Mouse (Mus musculus) lung, embryonic 14.5 days (tissue): ENCODE measurements around the gene Ttf2. TPM values are rescaled to one million over a fixed set of nuclear protein-coding genes. Genes with fewer than 3 reads are reported as not detected.

Experiments used
- ATAC-seq: fragments of 200-750 bp; cut with Nextera tagmentation; 2 replicates; pipeline ENCODE4 v1.8.0; 2017; ENCODE audit warnings: mild to moderate bottlenecking, moderate TSS enrichment, moderate library complexity; ENCODE audit not compliant: insufficient read depth
- DNase-seq: peaks from one replicate; pipeline ENCODE4 v3.0.0-alpha.2; 2015
- H3K27ac ChIP-seq: fragments of 300-500 bp; sonication (generic); 2 replicates; pipeline ENCODE4 v1.5.1; 2014; ENCODE audit warnings: low read depth, mild to moderate bottlenecking, moderate library complexity
- H3K27me3 ChIP-seq: fragments of 300-500 bp; sonication (generic); 2 replicates; pipeline ENCODE4 v1.6.1; 2014; ENCODE audit warnings: low read length, control low read depth; ENCODE audit not compliant: insufficient read depth
- H3K36me3 ChIP-seq: fragments of 300-500 bp; sonication (generic); 2 replicates; pipeline ENCODE4 v1.6.1; 2014; ENCODE audit warnings: control low read depth; ENCODE audit not compliant: insufficient read depth
- H3K4me1 ChIP-seq: fragments of 300-500 bp; sonication (generic); 2 replicates; pipeline ENCODE4 v1.6.1; 2014; ENCODE audit warnings: antibody characterized with exemption, control low read depth; ENCODE audit not compliant: insufficient read depth
- H3K4me2 ChIP-seq: fragments of 300-500 bp; sonication (generic); 2 replicates; pipeline ENCODE4 v1.6.1; 2014; ENCODE audit warnings: mild to moderate bottlenecking
- H3K4me3 ChIP-seq: fragments of 300-500 bp; sonication (generic); 2 replicates; pipeline ENCODE4 v1.5.1; 2014; ENCODE audit warnings: low read depth, low read length
- H3K9ac ChIP-seq: fragments of 300-500 bp; sonication (generic); 2 replicates; pipeline ENCODE4 v1.6.1; 2014
- H3K9me3 ChIP-seq: fragments of 300-500 bp; sonication (generic); 2 replicates; pipeline ENCODE4 v1.6.1; 2016; ENCODE audit warnings: low read depth, low read length, control low read depth
- CTCF ChIP-seq: IDR thresholded peaks from 2 replicates; pipeline ENCODE4 v1.5.1; 2016; ENCODE audit warnings: antibody characterized with exemption, low read depth
- WGBS: fragments of 180-500 bp; shearing (Covaris S2); extraction: QIAGEN DNeasy Blood & Tissue Kit; methylation state at CpG from one replicate; pipeline ENCODE4 v1.1.7; 2014; 5-methylcytosine and 5-hydroxymethylcytosine counted together
- polyA plus RNA-seq: library from polyadenylated mRNA; unstranded; fragments of >200 nt; fragmentation: Nextera tagmentation; extraction: Ambion mirVana; gene quantifications from 2 replicates; pipeline ENCODE4 v1.2.1, GENCODE M21; 2014

The Ttf2 gene
- polyA plus RNA-seq, 1 experiment from 2014 or later = 27.7 TPM

- Histone ChIP-seq H3K4me2 (0 out of 2 replicates have a peak overlapping the region, but pooled peaks have one; percentile 2), H3K9ac (no peak overlapping the region), H3K27ac (no peak overlapping the region), H3K4me1 (peaks cover 17% of the 10 kb centered on the region), H3K9me3 (no peaks in the 10 kb centered on the region), H3K4me3 (no peak overlapping the region), H3K27me3 (no peaks in the 10 kb centered on the region), H3K36me3 (peaks cover 13% of the 10 kb centered on the region)
- no peak for TF ChIP-seq CTCF
- ATAC-seq (no peak), DNase-seq (peak; percentile 70)
- 56% methylated on average over 16 of the region's 16 CpGs for WGBS
These were observed 44.3 kb downstream of the Ttf2 start for GRCm38 (mm10) chr3:100925176-100925575.

- Histone ChIP-seq H3K4me1 (peaks cover 17% of the 10 kb centered on the region), H3K4me3 (no peak overlapping the region), H3K9me3 (no peaks in the 10 kb centered on the region), H3K9ac (0 out of 2 replicates have a peak overlapping the region, but pooled peaks have one; percentile 6), H3K27me3 (no peaks in the 10 kb centered on the region), H3K36me3 (peaks cover 13% of the 10 kb centered on the region), H3K4me2 (no peak overlapping the region), H3K27ac (no peak overlapping the region)
- TF ChIP-seq CTCF = no peak
- ATAC-seq = no peak
- 69% methylated on average over 6 of the region's 6 CpGs for WGBS
- DNase-seq = no peak
These were observed 45.3 kb downstream of the Ttf2 start for GRCm38 (mm10) chr3:100924065-100924732.

GRCm38 (mm10) chr3:100922506-100923375 lies 46.7 kb downstream of the Ttf2 start:
- no peaks in the 10 kb centered on the region for H3K9me3 ChIP-seq
- H3K4me1 ChIP-seq = peaks cover 17% of the 10 kb centered on the region
- H3K9ac ChIP-seq = peak overlapping the region; percentile 68
- no peaks in the 10 kb centered on the region for H3K27me3 ChIP-seq
- H3K27ac ChIP-seq = peak overlapping the region; percentile 85
- H3K4me2 ChIP-seq = peak overlapping the region; percentile 81
- TF ChIP-seq CTCF = no peak
- WGBS = 29% methylated on average over 28 of the region's 28 CpGs
- H3K4me3 ChIP-seq = peak overlapping the region; percentile 48
- peak; percentile 58 for ATAC-seq
- DNase-seq = no peak
- 0 out of 2 replicates have a peak, but pooled peaks cover 3% of the 10 kb centered on the region for H3K36me3 ChIP-seq

- no peak for TF ChIP-seq CTCF
- WGBS = under 1% methylated on average over 39 of the region's 39 CpGs
- Histone ChIP-seq H3K27me3 (no peaks in the 10 kb centered on the region), H3K4me3 (peak within 1 kb of the TSS; percentile 48), H3K9ac (peak within 1 kb of the TSS; percentile 68), H3K27ac (peak within 1 kb of the TSS; percentile 85), H3K4me1 (peaks cover 17% of the 10 kb centered on the region), H3K36me3 (0 out of 2 replicates have a peak, but pooled peaks cover 2% of the 10 kb centered on the region), H3K4me2 (peak within 1 kb of the TSS; percentile 81), H3K9me3 (no peaks in the 10 kb centered on the region)
- peak; percentile 99 for DNase-seq
- peak; percentile 98 for ATAC-seq
These were observed 47.5 kb downstream of the Ttf2 start, which contains the start of gene Trim45 for GRCm38 (mm10) chr3:100921825-100922505. Gene Trim45, plus strand, starts transcription at chr3:100922202.

- TF ChIP-seq CTCF = no peak
- H3K4me3 ChIP-seq = no peak overlapping the region
- WGBS = 78% methylated on average over 9 of the region's 9 CpGs
- H3K9me3 ChIP-seq = no peaks in the 10 kb centered on the region
- ATAC-seq (no peak), DNase-seq (no peak)
- H3K27me3 ChIP-seq = no peaks in the 10 kb centered on the region
- H3K36me3 ChIP-seq = no peaks in the 10 kb centered on the region
- H3K27ac ChIP-seq = no peak overlapping the region
- peak overlapping the region; percentile 81; the same call in 1 of the 2 replicates for H3K4me2 ChIP-seq
- no peak overlapping the region for H3K9ac ChIP-seq
- H3K4me1 ChIP-seq = peaks cover 17% of the 10 kb centered on the region
These were observed 48.8 kb downstream of the Ttf2 start for GRCm38 (mm10) chr3:100920611-100921140.

GRCm38 (mm10) chr3:100916844-100917243 lies 52.6 kb downstream of the Ttf2 start:
- DNase-seq (peak; percentile 92), ATAC-seq (no peak)
- Histone ChIP-seq H3K36me3 (no peaks in the 10 kb centered on the region), H3K9me3 (no peaks in the 10 kb centered on the region), H3K27ac (no peak overlapping the region), H3K27me3 (no peaks in the 10 kb centered on the region), H3K4me3 (no peak overlapping the region), H3K4me2 (no peak overlapping the region), H3K9ac (no peak overlapping the region), H3K4me1 (no peaks in the 10 kb centered on the region)
- peak; percentile 59 for TF ChIP-seq CTCF
- WGBS = 12% methylated on average over 7 of the region's 7 CpGs
